Mouse (Mus musculus) liver, embryonic 14.5 days (tissue): ENCODE results near the gene Rdh13.
"Not testable (repeated sequence)": the region's sequence is repeated elsewhere in the genome, so short reads cannot be mapped to it uniquely, and the experiment has no call there.

ENCODE experiments used
- CTCF ChIP-seq: IDR thresholded peaks from 2 replicates; pipeline ENCODE4 v1.5.1; 2016; ENCODE audit warnings: antibody characterized with exemption, low read depth, control low read depth
- EP300 ChIP-seq: IDR thresholded peaks from 2 replicates; pipeline ENCODE4 v1.6.1; 2016; ENCODE audit warnings: antibody characterized with exemption, low read depth

GRCm38 (mm10) chr7:4412406-4412805 is 33.0 kb downstream of the Rdh13 start:
- not testable (repeated sequence) for TF ChIP-seq CTCF, EP300
